Mouse (Mus musculus): ENCODE results near the gene Spata33.
"Not testable (repeated sequence)": the region's sequence is repeated elsewhere in the genome, so short reads cannot be mapped to it uniquely, and the experiment has no call there.

Gene Spata33

GRCm38 (mm10) chr8:123212321-123213117 lies at the start of gene Spata33, which contains the start of gene Chmp1a:
TSS of gene Spata33 (plus strand) at chr8:123212832.
TSS of gene Chmp1a (minus strand) at chr8:123212763.
- DNase-seq = peak; percentile 89

- no peak for DNase-seq
These were observed 31.2 kb upstream of the Spata33 start for GRCm38 (mm10) chr8:123181391-123181790.

- no peak for DNase-seq
These were observed 26.8 kb upstream of the Spata33 start, which contains the start of gene Dpep1 for GRCm38 (mm10) chr8:123185566-123186409. TSS of gene Dpep1 (plus strand) at chr8:123186242.

- no peak for DNase-seq
These were observed 24.6 kb upstream of the Spata33 start for GRCm38 (mm10) chr8:123188006-123188405.

- no peak for DNase-seq
These were observed 23.8 kb upstream of the Spata33 start for GRCm38 (mm10) chr8:123188841-123189240.

- peak; percentile 77 for DNase-seq
These were observed 22.0 kb upstream of the Spata33 start for GRCm38 (mm10) chr8:123190678-123191077.

- no peak for DNase-seq
These were observed 20.7 kb upstream of the Spata33 start for GRCm38 (mm10) chr8:123191908-123192307.

GRCm38 (mm10) chr8:123193771-123194170 lies 18.9 kb upstream of the Spata33 start:
- no peak for DNase-seq

GRCm38 (mm10) chr8:123197016-123197415 lies 15.6 kb upstream of the Spata33 start:
- not testable (repeated sequence) for DNase-seq

GRCm38 (mm10) chr8:123199864-123200263 lies 12.8 kb upstream of the Spata33 start:
- no peak for DNase-seq

- DNase-seq = peak; percentile 69
These were observed 10.3 kb upstream of the Spata33 start for GRCm38 (mm10) chr8:123202288-123202687.

GRCm38 (mm10) chr8:123203571-123203970 lies 9.1 kb upstream of the Spata33 start:
- no peak for DNase-seq

- DNase-seq = no peak
These were observed 756 bp upstream of the Spata33 start for GRCm38 (mm10) chr8:123211876-123212275.

GRCm38 (mm10) chr8:123213118-123213772 lies 613 bp downstream of the Spata33 start:
- no peak for DNase-seq

GRCm38 (mm10) chr8:123215430-123215829 lies 2.8 kb downstream of the Spata33 start:
- no peak for DNase-seq

- no peak for DNase-seq
These were observed 8.3 kb downstream of the Spata33 start for GRCm38 (mm10) chr8:123220917-123221316.

GRCm38 (mm10) chr8:123224278-123225266 lies 11.9 kb downstream of the Spata33 start, which contains the start of gene Cdk10:
TSS of gene Cdk10 (plus strand) at chr8:123224842.
- peak; percentile 95 for DNase-seq

GRCm38 (mm10) chr8:123228416-123228815 lies 15.8 kb downstream of the Spata33 start:
- no peak for DNase-seq

- DNase-seq = not testable (repeated sequence)
These were observed 17.7 kb downstream of the Spata33 start for GRCm38 (mm10) chr8:123230326-123230725.

GRCm38 (mm10) chr8:123231742-123232141 lies 19.1 kb downstream of the Spata33 start:
- DNase-seq = peak; percentile 31

- DNase-seq = no peak
These were observed 19.9 kb downstream of the Spata33 start for GRCm38 (mm10) chr8:123232553-123232952.

- DNase-seq = peak; percentile 30
These were observed 20.7 kb downstream of the Spata33 start for GRCm38 (mm10) chr8:123233300-123233699.

All from right cerebral cortex, postnatal 25 days (tissue).